Mouse (Mus musculus) lung, embryonic 14.5 days (tissue): Measurements from ENCODE around the gene Ptprg. TPM values are rescaled to one million over a fixed set of nuclear protein-coding genes. Genes with fewer than 3 reads are reported as not detected.

Experiments
- ATAC-seq: fragments of 200-750 bp; cut with Nextera tagmentation; 2 replicates; pipeline ENCODE4 v1.8.0; 2017; ENCODE audit warnings: mild to moderate bottlenecking, moderate TSS enrichment, moderate library complexity; ENCODE audit not compliant: insufficient read depth
- DNase-seq: peaks from one replicate; pipeline ENCODE4 v3.0.0-alpha.2; 2015
- H3K27ac ChIP-seq: fragments of 300-500 bp; sonication (generic); 2 replicates; pipeline ENCODE4 v1.5.1; 2014; ENCODE audit warnings: low read depth, mild to moderate bottlenecking, moderate library complexity
- H3K27me3 ChIP-seq: fragments of 300-500 bp; sonication (generic); 2 replicates; pipeline ENCODE4 v1.6.1; 2014; ENCODE audit warnings: low read length, control low read depth; ENCODE audit not compliant: insufficient read depth
- H3K36me3 ChIP-seq: fragments of 300-500 bp; sonication (generic); 2 replicates; pipeline ENCODE4 v1.6.1; 2014; ENCODE audit warnings: control low read depth; ENCODE audit not compliant: insufficient read depth
- H3K4me1 ChIP-seq: fragments of 300-500 bp; sonication (generic); 2 replicates; pipeline ENCODE4 v1.6.1; 2014; ENCODE audit warnings: antibody characterized with exemption, control low read depth; ENCODE audit not compliant: insufficient read depth
- H3K4me2 ChIP-seq: fragments of 300-500 bp; sonication (generic); 2 replicates; pipeline ENCODE4 v1.6.1; 2014; ENCODE audit warnings: mild to moderate bottlenecking
- H3K4me3 ChIP-seq: fragments of 300-500 bp; sonication (generic); 2 replicates; pipeline ENCODE4 v1.5.1; 2014; ENCODE audit warnings: low read depth, low read length
- H3K9ac ChIP-seq: fragments of 300-500 bp; sonication (generic); 2 replicates; pipeline ENCODE4 v1.6.1; 2014
- H3K9me3 ChIP-seq: fragments of 300-500 bp; sonication (generic); 2 replicates; pipeline ENCODE4 v1.6.1; 2016; ENCODE audit warnings: low read depth, low read length, control low read depth
- CTCF ChIP-seq: IDR thresholded peaks from 2 replicates; pipeline ENCODE4 v1.5.1; 2016; ENCODE audit warnings: antibody characterized with exemption, low read depth
- WGBS: fragments of 180-500 bp; shearing (Covaris S2); extraction: QIAGEN DNeasy Blood & Tissue Kit; methylation state at CpG from one replicate; pipeline ENCODE4 v1.1.7; 2014; 5-methylcytosine and 5-hydroxymethylcytosine counted together
- polyA plus RNA-seq: library from polyadenylated mRNA; unstranded; fragments of >200 nt; fragmentation: Nextera tagmentation; extraction: Ambion mirVana; gene quantifications from 2 replicates; pipeline ENCODE4 v1.2.1, GENCODE M21; 2014

Ptprg gene
- polyA plus RNA-seq, 1 experiment from 2014 or later = 43.2 TPM

- no peaks in the 10 kb centered on the region for H3K36me3 ChIP-seq
- no peak overlapping the region for H3K4me3 ChIP-seq
- H3K27ac ChIP-seq = no peak overlapping the region
- no peaks in the 10 kb centered on the region for H3K27me3 ChIP-seq
- no peaks in the 10 kb centered on the region for H3K9me3 ChIP-seq
- TF ChIP-seq CTCF = no peak
- no peak for ATAC-seq
- no peak overlapping the region for H3K9ac ChIP-seq
- no peaks in the 10 kb centered on the region for H3K4me1 ChIP-seq
- no peak for DNase-seq
- no peak overlapping the region for H3K4me2 ChIP-seq
- WGBS = 78% methylated on average over 5 of the region's 5 CpGs
Observed at GRCm38 (mm10) chr14:11536121-11536520, 17.2 kb upstream of the Ptprg start.

GRCm38 (mm10) chr14:11551892-11552291 lies 1.4 kb upstream of the Ptprg start:
- Histone ChIP-seq H3K4me2 (peak overlapping the region; percentile 98), H3K4me3 (peak overlapping the region; percentile 75), H3K27me3 (no peaks in the 10 kb centered on the region), H3K27ac (no peak overlapping the region), H3K9me3 (no peaks in the 10 kb centered on the region), H3K36me3 (no peaks in the 10 kb centered on the region), H3K9ac (peak overlapping the region; percentile 66; the same call in 1 of the 2 replicates), H3K4me1 (peaks cover 2% of the 10 kb centered on the region; the same call in 1 of the 2 replicates)
- DNase-seq (peak; percentile 61), ATAC-seq (no peak)
- 10% methylated on average over 11 of the region's 11 CpGs for WGBS
- TF ChIP-seq CTCF = no peak

DNA sequence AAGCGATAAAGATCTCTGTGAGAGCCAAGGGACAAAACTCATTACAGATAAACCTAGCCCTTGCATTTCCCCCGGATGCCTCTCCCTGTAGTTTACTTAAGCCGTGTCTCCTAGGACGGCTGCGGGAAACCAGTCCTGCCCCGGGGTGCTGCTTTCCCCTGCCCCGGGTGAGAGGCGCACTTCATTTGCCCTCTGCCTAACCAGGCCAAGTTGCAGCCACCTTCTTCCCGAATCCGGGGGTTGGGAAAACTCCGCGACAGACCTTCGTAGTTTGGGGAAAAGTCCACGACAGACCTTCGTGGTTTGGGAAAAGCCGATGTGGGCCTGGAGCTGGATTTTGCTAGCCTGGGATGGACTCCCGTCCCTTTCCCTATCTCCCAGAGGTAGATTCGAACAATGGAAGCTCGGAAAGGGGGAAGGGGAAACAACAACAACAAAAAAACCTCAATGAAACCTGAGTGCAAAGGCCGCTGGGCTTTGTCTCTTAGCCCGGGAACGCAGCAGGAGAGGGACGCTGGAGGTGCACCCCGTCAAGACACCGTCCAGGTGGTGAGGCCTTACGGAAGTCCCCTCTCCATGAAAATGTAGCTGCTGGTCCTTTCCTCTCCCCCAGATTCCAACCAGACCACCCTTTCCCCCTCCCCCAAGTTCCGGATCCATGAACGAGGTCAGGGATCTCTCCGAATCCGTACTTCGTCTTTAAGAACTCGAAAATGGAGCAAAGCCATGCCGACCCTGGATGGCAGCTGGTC lies 635 bp upstream of the Ptprg start:
- DNase-seq (peak; percentile 49), ATAC-seq (no peak; the same call in 1 of the 2 replicates)
- WGBS = 4% methylated on average over 33 of the region's 33 CpGs
- H3K27me3 ChIP-seq = no peaks in the 10 kb centered on the region
- H3K4me2 ChIP-seq = peak overlapping the region; percentile 98
- peak overlapping the region; percentile 98 for H3K27ac ChIP-seq
- peak overlapping the region; percentile 66 for H3K9ac ChIP-seq
- TF ChIP-seq CTCF = no peak
- H3K36me3 ChIP-seq = no peaks in the 10 kb centered on the region
- peak overlapping the region; percentile 75 for H3K4me3 ChIP-seq
- H3K4me1 ChIP-seq = peaks cover 2% of the 10 kb centered on the region; the same call in 1 of the 2 replicates
- H3K9me3 ChIP-seq = no peaks in the 10 kb centered on the region

DNA sequence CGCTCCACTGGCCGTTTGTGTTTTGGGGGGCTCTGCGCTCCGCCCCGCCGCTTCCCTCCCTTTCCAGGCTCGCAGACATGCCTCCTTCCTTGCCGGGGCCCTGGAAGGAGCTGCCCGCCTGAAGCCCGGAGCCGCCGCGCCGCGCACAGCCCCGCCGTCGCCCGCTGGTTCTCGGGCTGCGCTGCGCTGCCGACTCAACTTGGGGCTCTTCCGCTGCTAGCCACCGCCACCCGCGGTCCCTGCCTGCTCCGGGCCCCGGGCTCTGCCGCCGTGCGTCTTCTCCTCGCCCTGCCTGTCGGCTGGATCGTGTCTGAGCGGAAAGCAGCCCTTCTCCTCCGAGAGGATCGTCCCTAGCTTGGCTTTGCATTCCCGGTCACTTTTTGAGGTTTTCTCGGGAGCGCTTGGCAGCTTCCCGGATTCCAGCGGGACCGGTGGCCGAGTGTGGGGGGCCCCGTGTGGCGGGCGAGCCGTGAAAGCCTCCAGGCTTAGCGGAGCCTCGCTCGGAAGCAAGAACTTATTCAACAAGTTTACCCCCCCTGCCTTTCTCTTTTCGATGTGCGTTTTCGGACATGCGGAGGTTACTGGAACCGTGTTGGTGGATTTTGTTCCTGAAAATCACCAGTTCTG lies 460 bp downstream of the Ptprg start:
- TF ChIP-seq CTCF = no peak
- peaks cover 2% of the 10 kb centered on the region; the same call in 1 of the 2 replicates for H3K4me1 ChIP-seq
- H3K4me2 ChIP-seq = peak overlapping the region; percentile 98
- DNase-seq (no peak), ATAC-seq (peak; percentile 57)
- WGBS = under 1% methylated on average over 57 of the region's 57 CpGs
- no peaks in the 10 kb centered on the region for H3K9me3 ChIP-seq
- H3K36me3 ChIP-seq = no peaks in the 10 kb centered on the region
- peak overlapping the region; percentile 75 for H3K4me3 ChIP-seq
- no peaks in the 10 kb centered on the region for H3K27me3 ChIP-seq
- H3K27ac ChIP-seq = peak overlapping the region; percentile 98
- peak overlapping the region; percentile 91 for H3K9ac ChIP-seq

GRCm38 (mm10) chr14:11554306-11555041 lies 1.1 kb downstream of the Ptprg start:
- Histone ChIP-seq H3K9ac (peak overlapping the region; percentile 91), H3K9me3 (no peaks in the 10 kb centered on the region), H3K27me3 (no peaks in the 10 kb centered on the region), H3K27ac (peak overlapping the region; percentile 98), H3K4me3 (peak overlapping the region; percentile 75), H3K4me1 (peaks cover 2% of the 10 kb centered on the region; the same call in 1 of the 2 replicates), H3K4me2 (peak overlapping the region; percentile 98), H3K36me3 (no peaks in the 10 kb centered on the region)
- DNase-seq (peak; percentile 73), ATAC-seq (peak; percentile 47)
- WGBS = under 1% methylated on average over 46 of the region's 46 CpGs
- TF ChIP-seq CTCF = no peak

GRCm38 (mm10) chr14:11555061-11555501 lies 1.7 kb downstream of the Ptprg start:
- peak; percentile 57 for DNase-seq
- Histone ChIP-seq H3K9me3 (no peaks in the 10 kb centered on the region), H3K9ac (peak overlapping the region; percentile 91), H3K27ac (peak overlapping the region; percentile 98), H3K4me3 (peak overlapping the region; percentile 75), H3K4me2 (peak overlapping the region; percentile 98), H3K27me3 (no peaks in the 10 kb centered on the region), H3K36me3 (no peaks in the 10 kb centered on the region), H3K4me1 (peaks cover 2% of the 10 kb centered on the region; the same call in 1 of the 2 replicates)
- no peak for ATAC-seq
- under 1% methylated on average over 17 of the region's 17 CpGs for WGBS
- TF ChIP-seq CTCF = no peak
